Mouse (Mus musculus) myocyte (in vitro differentiated cells): ENCODE results near the gene Ppp1r11.

Experiments used
- CEBPB ChIP-seq: IDR thresholded peaks from 2 replicates; pipeline ENCODE4 v1.6.1; 2011; ENCODE audit warnings: mild to moderate bottlenecking, moderate library complexity; ENCODE audit not compliant: poor library complexity, insufficient read depth, severe bottlenecking
- E2F4 ChIP-seq: IDR thresholded peaks from one replicate; pipeline ENCODE4 v1.6.1; 2011; ENCODE audit warnings: mild to moderate bottlenecking, control low read depth, moderate library complexity; ENCODE audit not compliant: insufficient read depth
- MAX ChIP-seq: IDR thresholded peaks from one replicate; pipeline ENCODE4 v1.6.1; 2011; ENCODE audit warnings: low read depth, mild to moderate bottlenecking, control low read depth
- MYOD1 ChIP-seq, 3 experiments: IDR thresholded peaks; one replicate each; pipeline ENCODE4 v1.6.1; 2011; ENCODE audit warnings: control low read depth in 2 of 3, low read depth in 2 of 3, mild to moderate bottlenecking in 2 of 3, moderate library complexity in 1 of 3; ENCODE audit not compliant: insufficient read length in 2 of 3, control insufficient read depth in 1 of 3
- MYOG ChIP-seq, 3 experiments: IDR thresholded peaks; one replicate each; pipeline ENCODE4 v1.6.1; 2011; ENCODE audit warnings: control low read depth in 2 of 3, low read depth in 2 of 3, mild to moderate bottlenecking in 2 of 3; ENCODE audit not compliant: insufficient read length in 2 of 3, control insufficient read depth in 1 of 3, insufficient read depth in 1 of 3
- POLR2A ChIP-seq: IDR thresholded peaks from one replicate; pipeline ENCODE4 v1.6.1; 2011; ENCODE audit warnings: low read depth, mild to moderate bottlenecking, control low read depth, moderate library complexity; ENCODE audit not compliant: insufficient read length
- POLR2AphosphoS2 ChIP-seq: IDR thresholded peaks from one replicate; pipeline ENCODE4 v1.6.1; 2011; ENCODE audit warnings: low read depth, control low read depth; ENCODE audit not compliant: insufficient read length
- REST ChIP-seq: IDR thresholded peaks from one replicate; pipeline ENCODE4 v1.6.1; 2011; ENCODE audit warnings: mild to moderate bottlenecking, control low read depth, moderate library complexity; ENCODE audit not compliant: insufficient read depth, insufficient read length
- SRF ChIP-seq: IDR thresholded peaks from one replicate; pipeline ENCODE4 v1.6.1; 2011; ENCODE audit warnings: low read depth; ENCODE audit not compliant: control insufficient read depth, insufficient read length
- TCF12 ChIP-seq: IDR thresholded peaks from one replicate; pipeline ENCODE4 v1.6.1; 2011; ENCODE audit warnings: mild to moderate bottlenecking, control low read depth; ENCODE audit not compliant: poor library complexity, insufficient read depth, severe bottlenecking
- TCF3 ChIP-seq: IDR thresholded peaks from one replicate; pipeline ENCODE4 v1.6.1; 2011; ENCODE audit warnings: low read depth, control low read depth; ENCODE audit not compliant: insufficient read length
- USF1 ChIP-seq: IDR thresholded peaks from one replicate; pipeline ENCODE4 v1.6.1; 2011; ENCODE audit warnings: low read depth, mild to moderate bottlenecking, control low read depth, moderate library complexity

- no peak for TF ChIP-seq POLR2A
- no peak for TF ChIP-seq MAX
- TF ChIP-seq TCF3, result no peak
- no peak for TF ChIP-seq TCF12
- no peak for TF ChIP-seq USF1
- TF ChIP-seq MYOD1 (IDR thresholded peaks at IDR 0.05; ENCODE audit: control insufficient read depth in 1 of 3, insufficient read length in 2 of 3, low read depth in 2 of 3), result no peak
- TF ChIP-seq SRF, result no peak
- TF ChIP-seq E2F4, result no peak
- TF ChIP-seq CEBPB, result no peak
- TF ChIP-seq POLR2AphosphoS2, result peak; percentile 14
- no peak for TF ChIP-seq MYOG (IDR thresholded peaks at IDR 0.05; ENCODE audit: control insufficient read depth in 1 of 3, insufficient read depth in 1 of 3, insufficient read length in 2 of 3, low read depth in 2 of 3)
- no peak for TF ChIP-seq REST
Observed at GRCm38 (mm10) chr17:36948286-36948685, 3.3 kb downstream of the Ppp1r11 start.
